In genomic region chr10:86952696-86953095, GRCm38 (mm10) we compare ENCODE assay signal across 27 mouse cellular contexts. TPM values are rescaled to one million over a fixed set of nuclear protein-coding genes. Genes with fewer than 3 reads are reported as not detected.
DNase-seq lines count a peak whose midpoint lies in the region; ATAC-seq and TF ChIP-seq lines count a peak whose summit lies in the region.
"Had no signal": no experiment of that assay in that cellular context is flagged by ENCODE, and none has a peak within 500 bp of the region (broad histone marks: within the 10 kb centered on the region; RNA-seq: fewer than 3 reads in every experiment).

No protein-coding gene starts in this region.

- no peak overlapping the region for H3K9ac ChIP-seq in hindbrain, postnatal 0 days (replicated peaks; ENCODE audit: low read length)
- no peak overlapping the region for H3K9ac ChIP-seq in hindbrain, embryonic 13.5 days
- H3K9ac ChIP-seq in lung, postnatal 0 days (replicated peaks; ENCODE audit: low read depth) = no peak overlapping the region
- H3K9ac ChIP-seq: embryonic facial prominence, embryonic 13.5 days; forebrain, embryonic 12.5 days; limb, embryonic 12.5 days; liver, embryonic 13.5 days; stomach, embryonic 15.5 days had no signal

- no peak overlapping the region for H3K27ac ChIP-seq in hindbrain, postnatal 0 days
- H3K27ac ChIP-seq in hindbrain, embryonic 13.5 days = no peak overlapping the region
- H3K27ac ChIP-seq in lung, postnatal 0 days (ENCODE audit: low read length) = no peak overlapping the region
- H3K27ac ChIP-seq: embryonic facial prominence, embryonic 13.5 days; forebrain, embryonic 12.5 days; hindbrain, embryonic 10.5 days; kidney, postnatal 0 days; limb, embryonic 12.5 days; liver, embryonic 13.5 days; macrophage; stomach, embryonic 15.5 days had no signal

- H3K36me3 ChIP-seq in hindbrain, postnatal 0 days (ENCODE audit: insufficient read depth, low read length) = no peaks in the 10 kb centered on the region
- H3K36me3 ChIP-seq in hindbrain, embryonic 13.5 days = no peaks in the 10 kb centered on the region
- H3K36me3 ChIP-seq in lung, postnatal 0 days (ENCODE audit: insufficient read depth, low read length) = no peaks in the 10 kb centered on the region
- H3K36me3 ChIP-seq: embryonic facial prominence, embryonic 13.5 days; forebrain, embryonic 12.5 days; hindbrain, embryonic 10.5 days; limb, embryonic 12.5 days; liver, embryonic 13.5 days; stomach, embryonic 15.5 days had no signal

- ATAC-seq in hindbrain, postnatal 0 days = no peak
- no peak for ATAC-seq in hindbrain, embryonic 13.5 days (ENCODE audit: low FRiP score)
- no peak for ATAC-seq in lung, postnatal 0 days
- ATAC-seq: midbrain, embryonic 16.5 days; Patski had no signal

- TF ChIP-seq EP300 in lung, postnatal 0 days (IDR thresholded peaks at IDR 0.05) = no peak

- no peak overlapping the region for H3K4me3 ChIP-seq in hindbrain, postnatal 0 days (ENCODE audit: low read length)
- H3K4me3 ChIP-seq in hindbrain, embryonic 13.5 days = no peak overlapping the region
- no peak overlapping the region for H3K4me3 ChIP-seq in lung, postnatal 0 days (ENCODE audit: low read depth, low read length)
- H3K4me3 ChIP-seq: embryonic facial prominence, embryonic 13.5 days; erythroblast, embryonic 14.5 days; forebrain, embryonic 12.5 days; hindbrain, embryonic 10.5 days; limb, embryonic 12.5 days; liver, embryonic 13.5 days; stomach, embryonic 15.5 days had no signal

- H3K27me3 ChIP-seq in hindbrain, postnatal 0 days (ENCODE audit: insufficient read depth, low read length) = no peaks in the 10 kb centered on the region
- H3K27me3 ChIP-seq in hindbrain, embryonic 13.5 days = no peaks in the 10 kb centered on the region
- no peaks in the 10 kb centered on the region for H3K27me3 ChIP-seq in lung, postnatal 0 days (replicated peaks; ENCODE audit: insufficient read depth, low read length)
- H3K27me3 ChIP-seq: embryonic facial prominence, embryonic 13.5 days; forebrain, embryonic 12.5 days; limb, embryonic 12.5 days; liver, embryonic 13.5 days; Patski; stomach, embryonic 15.5 days had no signal

- WGBS in hindbrain, postnatal 0 days = 77% methylated on average over 1 of the region's 1 CpGs
- WGBS in hindbrain, embryonic 13.5 days = 65% methylated on average over 1 of the region's 1 CpGs
- 71% methylated on average over 1 of the region's 1 CpGs for WGBS in lung, postnatal 0 days

- no peaks in the 10 kb centered on the region for H3K9me3 ChIP-seq in hindbrain, postnatal 0 days (ENCODE audit: low read length)
- no peaks in the 10 kb centered on the region for H3K9me3 ChIP-seq in hindbrain, embryonic 13.5 days
- H3K9me3 ChIP-seq in lung, postnatal 0 days (ENCODE audit: low read length) = no peaks in the 10 kb centered on the region
- H3K9me3 ChIP-seq: embryonic facial prominence, embryonic 13.5 days; forebrain, embryonic 12.5 days; hindbrain, embryonic 10.5 days; limb, embryonic 12.5 days; liver, embryonic 13.5 days; stomach, embryonic 15.5 days had no signal

- peak; percentile 27; the same call in 1 of the 2 replicates for TF ChIP-seq CTCF in hindbrain, postnatal 0 days (IDR thresholded peaks at IDR 0.05; ENCODE audit: low read depth)
- TF ChIP-seq CTCF in lung, postnatal 0 days (IDR thresholded peaks at IDR 0.05) = peak; percentile 11; the same call in 1 of the 2 replicates

- DNase-seq in hindbrain, postnatal 0 days (ENCODE audit: low spot score) = no peak
- no peak for DNase-seq in lung, postnatal 0 days (ENCODE audit: low spot score)
- DNase-seq in lung, adult 18-20 months = no peak
- DNase-seq in NIH3T3 (ENCODE audit: low read depth) = peak; percentile 19
- DNase-seq in B cell, adult 2 months = no peak
- DNase-seq in kidney, postnatal 14 days = no peak
- DNase-seq: adrenal gland, postnatal 10 days; cerebellum, adult 2 months; cerebellum, postnatal 36 days; embryo, embryonic 11 days; kidney, adult 2 months; liver, embryonic 13.5 days; right cerebral cortex, adult 18-20 months; thymus, adult 2 months had no signal

- H3K4me1 ChIP-seq in hindbrain, postnatal 0 days (ENCODE audit: insufficient read depth, low read length) = no peaks in the 10 kb centered on the region
- no peaks in the 10 kb centered on the region for H3K4me1 ChIP-seq in hindbrain, embryonic 13.5 days (replicated peaks)
- H3K4me1 ChIP-seq in lung, postnatal 0 days (ENCODE audit: insufficient read depth, low read depth, low read length) = no peaks in the 10 kb centered on the region
- H3K4me1 ChIP-seq: forebrain, embryonic 12.5 days; hindbrain, embryonic 10.5 days; limb, embryonic 12.5 days; liver, embryonic 13.5 days; stomach, embryonic 15.5 days had no signal

- H3K4me2 ChIP-seq in hindbrain, postnatal 0 days (ENCODE audit: low read depth, low read length) = no peak overlapping the region
- H3K4me2 ChIP-seq in hindbrain, embryonic 13.5 days = no peak overlapping the region
- no peak overlapping the region for H3K4me2 ChIP-seq in lung, postnatal 0 days (replicated peaks; ENCODE audit: low read depth, low read length)
- H3K4me2 ChIP-seq: embryonic facial prominence, embryonic 13.5 days; forebrain, embryonic 12.5 days; heart, embryonic 11.5 days; limb, embryonic 12.5 days; liver, embryonic 13.5 days; stomach, embryonic 15.5 days had no signal

RNA-seq across cellular contexts. Expression of gene Stab2, which starts 55.1 kb away (rescaled TPM):
- 0.42 TPM in 1 of 2 replicates, not detected in the other for total RNA-seq in hindbrain, postnatal 0 days (2014; rRNA removed)
- 0.10 and 0.42 TPM in 2 replicates for polyA plus RNA-seq in hindbrain, postnatal 0 days (2015; fragmentation: Nextera tagmentation; extraction: Ambion mirVana)
- 0.06 and 0.31 TPM in 2 replicates for polyA plus RNA-seq in hindbrain, embryonic 13.5 days (2015; fragmentation: Nextera tagmentation; extraction: Ambion mirVana)
- 0.11 and 0.24 TPM in 2 replicates for polyA plus RNA-seq in lung, postnatal 0 days (2015; fragmentation: Nextera tagmentation; extraction: Ambion mirVana)
- total RNA-seq: granulocyte monocyte progenitor cell, adult 5-6 weeks had no signal
- polyA plus RNA-seq: forebrain, embryonic 12.5 days had no signal
